Mouse (Mus musculus): Measurements from ENCODE around the gene Mrpl28.
"Not testable (repeated sequence)": the region's sequence is repeated elsewhere in the genome, so short reads cannot be mapped to it uniquely, and the experiment has no call there.

Gene Mrpl28

GRCm38 (mm10) chr17:26123267-26123684, at the start of gene Mrpl28:
TSS of gene Mrpl28 (plus strand) at chr17:26123500.
- peak; percentile 89 for DNase-seq

- DNase-seq, result no peak
Measured at GRCm38 (mm10) chr17:26075246-26075645, 48.1 kb upstream of the Mrpl28 start.

- DNase-seq, result no peak
Measured at GRCm38 (mm10) chr17:26078851-26079250, 44.4 kb upstream of the Mrpl28 start.

- no peak for DNase-seq
Measured at GRCm38 (mm10) chr17:26080867-26081266, 42.4 kb upstream of the Mrpl28 start.

- no peak for DNase-seq
Measured at GRCm38 (mm10) chr17:26087059-26087564, 36.2 kb upstream of the Mrpl28 start.

- DNase-seq, result peak; percentile 96
Measured at GRCm38 (mm10) chr17:26089905-26090632, 33.2 kb upstream of the Mrpl28 start, which contains the start of gene Decr2. TSS of gene Decr2 (minus strand) at chr17:26090337.

- no peak for DNase-seq
Measured at GRCm38 (mm10) chr17:26094531-26095110, 28.7 kb upstream of the Mrpl28 start.

- DNase-seq, result no peak
Measured at GRCm38 (mm10) chr17:26095121-26095740, 28.1 kb upstream of the Mrpl28 start, which contains the start of gene Nme4. TSS of gene Nme4 (minus strand) at chr17:26095602.

GRCm38 (mm10) chr17:26098461-26098860, 24.8 kb upstream of the Mrpl28 start:
- DNase-seq, result no peak

GRCm38 (mm10) chr17:26099316-26099715, 24.0 kb upstream of the Mrpl28 start:
- not testable (repeated sequence) for DNase-seq

- DNase-seq, result no peak
Measured at GRCm38 (mm10) chr17:26100166-26100565, 23.1 kb upstream of the Mrpl28 start.

GRCm38 (mm10) chr17:26101478-26101877, 21.8 kb upstream of the Mrpl28 start:
- peak; percentile 83 for DNase-seq

- DNase-seq, result no peak
Measured at GRCm38 (mm10) chr17:26105619-26106018, 17.7 kb upstream of the Mrpl28 start.

- DNase-seq, result no peak
Measured at GRCm38 (mm10) chr17:26110156-26110555, 13.1 kb upstream of the Mrpl28 start.

GRCm38 (mm10) chr17:26111024-26111423, 12.3 kb upstream of the Mrpl28 start:
- DNase-seq, result no peak

- no peak for DNase-seq
Measured at GRCm38 (mm10) chr17:26111722-26112121, 11.6 kb upstream of the Mrpl28 start.

GRCm38 (mm10) chr17:26112751-26113150, 10.5 kb upstream of the Mrpl28 start:
- DNase-seq, result no peak

GRCm38 (mm10) chr17:26113181-26113948, 9.9 kb upstream of the Mrpl28 start, which contains the start of gene Tmem8:
TSS of gene Tmem8 (plus strand) at chr17:26113299.
- peak; percentile 84 for DNase-seq

GRCm38 (mm10) chr17:26114061-26114460, 9.2 kb upstream of the Mrpl28 start:
- DNase-seq, result peak; percentile 81

- DNase-seq, result not testable (repeated sequence)
Measured at GRCm38 (mm10) chr17:26114461-26114860, 8.8 kb upstream of the Mrpl28 start.

- DNase-seq, result peak; percentile 96
Measured at GRCm38 (mm10) chr17:26115205-26115898, 7.9 kb upstream of the Mrpl28 start.

- peak; percentile 76 for DNase-seq
Measured at GRCm38 (mm10) chr17:26115956-26116487, 7.3 kb upstream of the Mrpl28 start.

All from kidney, adult 11 months (tissue).